Mouse (Mus musculus): ENCODE data around the gene Wbp2. TPM values are rescaled to one million over a fixed set of nuclear protein-coding genes. Genes with fewer than 3 reads are reported as not detected.
A peak's percentile ranks its signal among the peaks of the same experiment; 100 is the strongest.

Wbp2 gene
- polyA plus RNA-seq, 2 experiments = 57.7 to 58.6 TPM

GRCm38 (mm10) chr11:116106154-116106962, 19.6 kb upstream of the Wbp2 start:
- Histone ChIP-seq H3K4me3 (replicated peaks; ENCODE audit: low read length) (peak overlapping the region; percentile 9; the same call in 1 of the 2 replicates), H3K27ac (replicated peaks; ENCODE audit: low read depth, low read length) (no peak overlapping the region), H3K36me3 (ENCODE audit: control insufficient read depth, insufficient read depth, low read length) (no peaks in the 10 kb centered on the region), H3K4me1 (ENCODE audit: control insufficient read depth, insufficient read depth, low read length) (peaks cover 55% of the 10 kb centered on the region), H3K4me2 (replicated peaks; ENCODE audit: low read depth, low read length, severe bottlenecking) (peak overlapping the region; percentile 69), H3K27me3 (ENCODE audit: control insufficient read depth, insufficient read depth, low read length) (peaks cover 48% of the 10 kb centered on the region), H3K9me3 (ENCODE audit: control insufficient read depth, low read length) (no peaks in the 10 kb centered on the region), H3K9ac (ENCODE audit: low read depth, low read length, severe bottlenecking) (0 out of 2 replicates have a peak overlapping the region, but pooled peaks have one; percentile 0)
- no peak for TF ChIP-seq POLR2A (IDR thresholded peaks at IDR 0.05; ENCODE audit: borderline replicate concordance, extremely low read depth, insufficient read depth, insufficient read length)
- DNase-seq (ENCODE audit: low spot score) = peak; percentile 28
- ATAC-seq (ENCODE audit: low FRiP score, low read depth) = no peak
- 29% methylated on average over 29 of the region's 32 CpGs for WGBS

GRCm38 (mm10) chr11:116105065-116105464, 18.3 kb upstream of the Wbp2 start:
- peaks cover 56% of the 10 kb centered on the region for H3K4me1 ChIP-seq (ENCODE audit: control insufficient read depth, insufficient read depth, low read length)
- WGBS = 92% methylated on average over 2 of the region's 2 CpGs
- no peak overlapping the region for H3K9ac ChIP-seq (ENCODE audit: low read depth, low read length, severe bottlenecking)
- no peak overlapping the region for H3K4me2 ChIP-seq (replicated peaks; ENCODE audit: low read depth, low read length, severe bottlenecking)
- no peaks in the 10 kb centered on the region for H3K36me3 ChIP-seq (ENCODE audit: control insufficient read depth, insufficient read depth, low read length)
- DNase-seq (ENCODE audit: low spot score) = no peak
- peaks cover 36% of the 10 kb centered on the region for H3K27me3 ChIP-seq (ENCODE audit: control insufficient read depth, insufficient read depth, low read length)
- no peak overlapping the region for H3K4me3 ChIP-seq (replicated peaks; ENCODE audit: low read length)
- H3K9me3 ChIP-seq (ENCODE audit: control insufficient read depth, low read length) = no peaks in the 10 kb centered on the region
- no peak for ATAC-seq (ENCODE audit: low FRiP score, low read depth)
- no peak overlapping the region; the same call in 1 of the 2 replicates for H3K27ac ChIP-seq (replicated peaks; ENCODE audit: low read depth, low read length)
- TF ChIP-seq POLR2A (IDR thresholded peaks at IDR 0.05; ENCODE audit: borderline replicate concordance, extremely low read depth, insufficient read depth, insufficient read length) = no peak

- 38% methylated on average over 14 of the region's 14 CpGs for WGBS
- no peaks in the 10 kb centered on the region for H3K36me3 ChIP-seq (ENCODE audit: control insufficient read depth, insufficient read depth, low read length)
- peaks cover 54% of the 10 kb centered on the region for H3K4me1 ChIP-seq (ENCODE audit: control insufficient read depth, insufficient read depth, low read length)
- ATAC-seq (ENCODE audit: low FRiP score, low read depth) (peak; percentile 50), DNase-seq (ENCODE audit: low spot score) (peak; percentile 66)
- no peak overlapping the region; the same call in 1 of the 2 replicates for H3K4me3 ChIP-seq (replicated peaks; ENCODE audit: low read length)
- no peaks in the 10 kb centered on the region for H3K9me3 ChIP-seq (ENCODE audit: control insufficient read depth, low read length)
- H3K27me3 ChIP-seq (ENCODE audit: control insufficient read depth, insufficient read depth, low read length) = peaks cover 26% of the 10 kb centered on the region
- H3K9ac ChIP-seq (ENCODE audit: low read depth, low read length, severe bottlenecking) = peak overlapping the region; percentile 25; the same call in 1 of the 2 replicates
- TF ChIP-seq POLR2A (IDR thresholded peaks at IDR 0.05; ENCODE audit: borderline replicate concordance, extremely low read depth, insufficient read depth, insufficient read length) = no peak
- H3K27ac ChIP-seq (replicated peaks; ENCODE audit: low read depth, low read length) = peak overlapping the region; percentile 72
- H3K4me2 ChIP-seq (replicated peaks; ENCODE audit: low read depth, low read length, severe bottlenecking) = 0 out of 2 replicates have a peak overlapping the region, but pooled peaks have one; percentile 8
These were observed 17.3 kb upstream of the Wbp2 start for GRCm38 (mm10) chr11:116104006-116104646.

GRCm38 (mm10) chr11:116103572-116103971, 16.8 kb upstream of the Wbp2 start:
- Histone ChIP-seq H3K9ac (ENCODE audit: low read depth, low read length, severe bottlenecking) (no peak overlapping the region), H3K27me3 (ENCODE audit: control insufficient read depth, insufficient read depth, low read length) (peaks cover 21% of the 10 kb centered on the region), H3K4me2 (replicated peaks; ENCODE audit: low read depth, low read length, severe bottlenecking) (no peak overlapping the region), H3K9me3 (ENCODE audit: control insufficient read depth, low read length) (no peaks in the 10 kb centered on the region), H3K4me3 (replicated peaks; ENCODE audit: low read length) (no peak overlapping the region), H3K36me3 (ENCODE audit: control insufficient read depth, insufficient read depth, low read length) (no peaks in the 10 kb centered on the region), H3K27ac (replicated peaks; ENCODE audit: low read depth, low read length) (0 out of 2 replicates have a peak overlapping the region, but pooled peaks have one; percentile 55), H3K4me1 (ENCODE audit: control insufficient read depth, insufficient read depth, low read length) (peaks cover 54% of the 10 kb centered on the region)
- TF ChIP-seq POLR2A (IDR thresholded peaks at IDR 0.05; ENCODE audit: borderline replicate concordance, extremely low read depth, insufficient read depth, insufficient read length) = no peak
- 77% methylated on average over 11 of the region's 12 CpGs for WGBS
- no peak for DNase-seq (ENCODE audit: low spot score)
- ATAC-seq (ENCODE audit: low FRiP score, low read depth) = no peak

GRCm38 (mm10) chr11:116102472-116102871, 15.7 kb upstream of the Wbp2 start:
- peaks cover 10% of the 10 kb centered on the region for H3K27me3 ChIP-seq (ENCODE audit: control insufficient read depth, insufficient read depth, low read length)
- H3K36me3 ChIP-seq (ENCODE audit: control insufficient read depth, insufficient read depth, low read length) = no peaks in the 10 kb centered on the region
- WGBS = 56% methylated on average over 3 of the region's 4 CpGs
- H3K4me2 ChIP-seq (replicated peaks; ENCODE audit: low read depth, low read length, severe bottlenecking) = no peak overlapping the region
- peak overlapping the region; percentile 87 for H3K27ac ChIP-seq (replicated peaks; ENCODE audit: low read depth, low read length)
- peak overlapping the region; percentile 47; the same call in 1 of the 2 replicates for H3K9ac ChIP-seq (ENCODE audit: low read depth, low read length, severe bottlenecking)
- H3K4me3 ChIP-seq (replicated peaks; ENCODE audit: low read length) = no peak overlapping the region
- ATAC-seq (ENCODE audit: low FRiP score, low read depth) = no peak
- no peak for TF ChIP-seq POLR2A (IDR thresholded peaks at IDR 0.05; ENCODE audit: borderline replicate concordance, extremely low read depth, insufficient read depth, insufficient read length)
- DNase-seq (ENCODE audit: low spot score) = no peak
- peaks cover 45% of the 10 kb centered on the region for H3K4me1 ChIP-seq (ENCODE audit: control insufficient read depth, insufficient read depth, low read length)
- no peaks in the 10 kb centered on the region for H3K9me3 ChIP-seq (ENCODE audit: control insufficient read depth, low read length)

All from limb, embryonic 14.5 days (tissue).